Mouse (Mus musculus) liver, adult 2 months (tissue): ENCODE measurements around the gene Ankfy1.

ENCODE experiments used
- CTCF ChIP-seq: fragments of 200-500 bp; IDR thresholded peaks from 2 replicates; pipeline ENCODE4 v1.5.1; 2011; ENCODE audit warnings: low read depth, low read length, control low read depth
- POLR2A ChIP-seq: fragments of 200-500 bp; IDR thresholded peaks from 2 replicates; pipeline ENCODE4 v1.6.1; 2011; ENCODE audit warnings: low read length, control low read depth; ENCODE audit not compliant: insufficient read depth; ENCODE audit errors: extremely low read depth

DNA sequence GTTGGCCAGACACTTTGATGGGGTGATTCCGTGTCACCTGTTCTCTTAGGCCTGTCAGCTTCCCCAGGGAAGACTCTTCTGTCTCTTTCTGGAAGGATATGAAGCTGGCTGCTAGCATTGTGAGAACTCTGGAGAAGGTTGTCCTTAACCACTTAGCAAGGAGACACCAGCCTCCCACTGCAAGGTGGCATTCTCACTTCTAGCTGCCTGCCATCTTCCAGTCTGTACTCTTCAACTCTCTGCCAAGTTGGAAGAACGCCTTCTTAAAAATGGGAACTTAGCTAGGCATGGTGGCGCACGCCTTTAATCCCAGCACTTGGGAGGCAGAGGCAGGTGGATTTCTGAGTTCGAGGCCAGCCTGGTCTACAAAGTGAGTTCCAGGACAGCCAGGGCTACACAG is 123.9 kb downstream of the Ankfy1 start:
- TF ChIP-seq CTCF (no peak), POLR2A (no peak)
